Mouse (Mus musculus): Measurements from ENCODE around the gene Ccdc77. TPM values are rescaled to one million over a fixed set of nuclear protein-coding genes. Genes with fewer than 3 reads are reported as not detected.

Ccdc77 gene
- total and polyA plus RNA-seq, 3 experiments: 18.2 to 25.2 (median 21.0) TPM

- no peak overlapping the region for H3K9ac ChIP-seq (ENCODE audit: insufficient read depth, low read depth)
- no peak for DNase-seq (ENCODE audit: extremely low read depth)
- no peak overlapping the region for H3K27ac ChIP-seq (ENCODE audit: insufficient read depth, low read depth)
- dilution Hi-C loops (cut with MboI; ENCODE audit: extremely low pct_ligation_motif_present, extremely low pct_unique_long_range_greater_than_20kb, low sequenced_read_pairs): no loop called here
- TF ChIP-seq ZMIZ1 (IDR thresholded peaks at IDR 0.05; ENCODE audit: low read depth, low read length) (no peak), ZC3H11A (IDR thresholded peaks at IDR 0.05; ENCODE audit: low read depth, low read length) (no peak)
- no peaks in the 10 kb centered on the region for H3K4me1 ChIP-seq (ENCODE audit: control insufficient read depth in 1 of 2, insufficient read depth in 2 of 2)
- peaks cover 2% of the 10 kb centered on the region for H3K27me3 ChIP-seq (replicated peaks)
- no peak overlapping the region for H3K4me3 ChIP-seq (replicated peaks in 1 of 3; ENCODE audit: low read depth in 2 of 3, low read length in 2 of 3, poor library complexity in 1 of 3)
- H3K36me3 ChIP-seq (replicated peaks in 1 of 2; ENCODE audit: control insufficient read depth in 1 of 2, insufficient read depth in 1 of 2, low read length in 1 of 2): no peaks in the 10 kb centered on the region
- H3K4me2 ChIP-seq (ENCODE audit: insufficient read depth, low read depth, poor library complexity, severe bottlenecking): no peak overlapping the region
- no peaks in the 10 kb centered on the region for H3K9me3 ChIP-seq (replicated peaks; ENCODE audit: low read length)
- in situ Hi-C loops (cut with MboI; ENCODE audit: low pct_ligation_motif_present, low pct_unique_long_range_greater_than_20kb, low sequenced_read_pairs): no loop called here
- no peaks in the 10 kb centered on the region for H3K79me2 ChIP-seq (replicated peaks; ENCODE audit: control insufficient read depth, extremely low read depth, insufficient read depth, poor library complexity, severe bottlenecking)
These were observed 87.2 kb downstream of the Ccdc77 start for GRCm38 (mm10) chr6:120276874-120277449.

- Histone ChIP-seq H3K79me2 (replicated peaks; ENCODE audit: control insufficient read depth, extremely low read depth, insufficient read depth, poor library complexity, severe bottlenecking) (no peaks in the 10 kb centered on the region), H3K27ac (ENCODE audit: insufficient read depth, low read depth) (no peak overlapping the region), H3K27me3 (replicated peaks) (peaks cover 2% of the 10 kb centered on the region), H3K4me2 (ENCODE audit: insufficient read depth, low read depth, poor library complexity, severe bottlenecking) (no peak overlapping the region), H3K4me3 (replicated peaks in 1 of 3; ENCODE audit: low read depth in 2 of 3, low read length in 2 of 3, poor library complexity in 1 of 3) (no peak overlapping the region), H3K36me3 (replicated peaks in 1 of 2; ENCODE audit: control insufficient read depth in 1 of 2, insufficient read depth in 1 of 2, low read length in 1 of 2) (no peaks in the 10 kb centered on the region), H3K4me1 (ENCODE audit: control insufficient read depth in 1 of 2, insufficient read depth in 2 of 2) (no peaks in the 10 kb centered on the region), H3K9ac (ENCODE audit: insufficient read depth, low read depth) (no peak overlapping the region), H3K9me3 (replicated peaks; ENCODE audit: low read length) (no peaks in the 10 kb centered on the region)
- dilution Hi-C loops (cut with MboI; ENCODE audit: extremely low pct_ligation_motif_present, extremely low pct_unique_long_range_greater_than_20kb, low sequenced_read_pairs) (no loop called here), in situ Hi-C loops (cut with MboI; ENCODE audit: low pct_ligation_motif_present, low pct_unique_long_range_greater_than_20kb, low sequenced_read_pairs) (no loop called here)
- no peak for DNase-seq (ENCODE audit: extremely low read depth)
- no peak for TF ChIP-seq CHD1 (IDR thresholded peaks at IDR 0.05; ENCODE audit: low read depth, low read length)
- TF ChIP-seq ETS1 (conservative IDR thresholded peaks at IDR 0.05; ENCODE audit: low read depth, low read length): no peak
- TF ChIP-seq USF1 (IDR thresholded peaks at IDR 0.05; ENCODE audit: low read depth, low read length): no peak
- TF ChIP-seq MAX (IDR thresholded peaks at IDR 0.05; ENCODE audit: low read length): no peak
- no peak for TF ChIP-seq RAD21 (IDR thresholded peaks at IDR 0.05; ENCODE audit: low read depth, low read length)
- no peak for TF ChIP-seq BHLHE40 (IDR thresholded peaks at IDR 0.05; ENCODE audit: low read depth, low read length)
- TF ChIP-seq IRF4 (IDR thresholded peaks at IDR 0.05; ENCODE audit: low read depth, low read length): no peak
- TF ChIP-seq NELFE (IDR thresholded peaks at IDR 0.05; ENCODE audit: low read depth, low read length): no peak
These were observed 88.9 kb downstream of the Ccdc77 start for GRCm38 (mm10) chr6:120275301-120275700.

- Histone ChIP-seq H3K4me1 (ENCODE audit: control insufficient read depth in 1 of 2, insufficient read depth in 2 of 2) (no peaks in the 10 kb centered on the region), H3K27me3 (replicated peaks) (peaks cover 2% of the 10 kb centered on the region), H3K4me2 (ENCODE audit: insufficient read depth, low read depth, poor library complexity, severe bottlenecking) (no peak overlapping the region), H3K27ac (ENCODE audit: insufficient read depth, low read depth) (no peak overlapping the region), H3K9ac (ENCODE audit: insufficient read depth, low read depth) (no peak overlapping the region), H3K9me3 (replicated peaks; ENCODE audit: low read length) (no peaks in the 10 kb centered on the region), H3K36me3 (replicated peaks in 1 of 2; ENCODE audit: control insufficient read depth in 1 of 2, insufficient read depth in 1 of 2, low read length in 1 of 2) (no peaks in the 10 kb centered on the region), H3K4me3 (replicated peaks in 1 of 3; ENCODE audit: low read depth in 2 of 3, low read length in 2 of 3, poor library complexity in 1 of 3) (no peak overlapping the region), H3K79me2 (replicated peaks; ENCODE audit: control insufficient read depth, extremely low read depth, insufficient read depth, poor library complexity, severe bottlenecking) (no peaks in the 10 kb centered on the region)
- DNase-seq (ENCODE audit: extremely low read depth): no peak
- no peak for TF ChIP-seq ETS1 (conservative IDR thresholded peaks at IDR 0.05; ENCODE audit: low read depth, low read length)
- in situ Hi-C loops (cut with MboI; ENCODE audit: low pct_ligation_motif_present, low pct_unique_long_range_greater_than_20kb, low sequenced_read_pairs): no loop called here
- dilution Hi-C loops (cut with MboI; ENCODE audit: extremely low pct_ligation_motif_present, extremely low pct_unique_long_range_greater_than_20kb, low sequenced_read_pairs): no loop called here
These were observed 89.3 kb downstream of the Ccdc77 start for GRCm38 (mm10) chr6:120274887-120275286.

Other genes with a start within 250 kb of the Ccdc77 start
- gene D330020A13Rik, start 70.0 kb downstream of the Ccdc77 start, total RNA-seq (2012; rRNA removed): not detected in 2 replicates
- gene D330020A13Rik, start 70.0 kb downstream of the Ccdc77 start, total RNA-seq (2014; rRNA removed): not detected in 2 replicates
- gene D330020A13Rik, start 70.0 kb downstream of the Ccdc77 start, polyA plus RNA-seq (2012; ENCODE audit: insufficient read length, low read depth): not detected in 2 replicates
- 0.08 and 0.47 TPM in 2 replicates for gene B4galnt3, start 69.8 kb downstream of the Ccdc77 start, total RNA-seq (2012; rRNA removed)
- gene B4galnt3, start 69.8 kb downstream of the Ccdc77 start, total RNA-seq (2014; rRNA removed): 0.12 and 0.21 TPM in 2 replicates
- gene B4galnt3, start 69.8 kb downstream of the Ccdc77 start, polyA plus RNA-seq (2012; ENCODE audit: insufficient read length, low read depth): 0.25 and 0.44 TPM in 2 replicates
- 28.9 and 29.3 TPM in 2 replicates for gene Kdm5a, start 250 bp downstream of the Ccdc77 start, total RNA-seq (2012; rRNA removed)
- 20.8 and 22.2 TPM in 2 replicates for gene Kdm5a, start 250 bp downstream of the Ccdc77 start, total RNA-seq (2014; rRNA removed)
- 35.8 and 36.8 TPM in 2 replicates for gene Kdm5a, start 250 bp downstream of the Ccdc77 start, polyA plus RNA-seq (2012; ENCODE audit: insufficient read length, low read depth)
- gene Il17ra, start 98.9 kb upstream of the Ccdc77 start, total RNA-seq (2012; rRNA removed): 13.5 and 13.6 TPM in 2 replicates
- gene Il17ra, start 98.9 kb upstream of the Ccdc77 start, total RNA-seq (2014; rRNA removed): 13.8 and 14.0 TPM in 2 replicates
- gene Il17ra, start 98.9 kb upstream of the Ccdc77 start, polyA plus RNA-seq (2012; ENCODE audit: insufficient read length, low read depth): 21.2 and 23.9 TPM in 2 replicates
- not detected in 2 replicates for gene Tmem121b, start 129.4 kb upstream of the Ccdc77 start, total RNA-seq (2012; rRNA removed)
- not detected in 2 replicates for gene Tmem121b, start 129.4 kb upstream of the Ccdc77 start, total RNA-seq (2014; rRNA removed)
- gene Tmem121b, start 129.4 kb upstream of the Ccdc77 start, polyA plus RNA-seq (2012; ENCODE audit: insufficient read length, low read depth): not detected in 2 replicates
- gene Hdhd5, start 166.9 kb upstream of the Ccdc77 start, total RNA-seq (2012; rRNA removed): 20.9 and 21.5 TPM in 2 replicates
- gene Hdhd5, start 166.9 kb upstream of the Ccdc77 start, total RNA-seq (2014; rRNA removed): 11.4 and 12.5 TPM in 2 replicates
- 10.9 and 12.4 TPM in 2 replicates for gene Hdhd5, start 166.9 kb upstream of the Ccdc77 start, polyA plus RNA-seq (2012; ENCODE audit: insufficient read length, low read depth)